9 mouse cellular contexts compared by ENCODE assay signal in the genomic region with DNA sequence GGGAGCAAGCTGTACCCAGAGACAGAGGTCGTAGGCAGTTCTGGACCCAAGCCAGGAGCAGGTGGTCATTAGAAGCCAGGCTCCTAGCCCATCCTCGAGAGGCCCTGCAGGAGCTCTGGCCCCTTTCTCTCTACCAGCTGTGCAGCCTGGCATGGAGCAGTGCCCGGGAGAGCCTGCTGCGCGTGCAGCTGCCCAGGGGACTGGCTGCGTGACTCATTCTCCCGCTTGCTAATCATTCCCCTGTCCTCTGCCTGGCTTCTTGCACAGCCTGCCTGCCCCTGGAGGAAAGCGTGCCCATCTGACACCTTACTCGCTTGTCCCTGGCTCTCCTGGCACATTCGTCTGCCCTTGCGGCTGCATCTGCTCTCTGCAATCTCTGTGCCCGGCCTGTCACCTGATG. TPM values are rescaled to one million over a fixed set of nuclear protein-coding genes. Genes with fewer than 3 reads are reported as not detected.
DNase-seq lines count a peak whose midpoint lies in the region; ATAC-seq and TF ChIP-seq lines count a peak whose summit lies in the region.
"Had no signal": no experiment of that assay in that cellular context is flagged by ENCODE, and none has a peak within 500 bp of the region (broad histone marks: within the 10 kb centered on the region; RNA-seq: fewer than 3 reads in every experiment).

No protein-coding gene starts in this region.

- H3K4me3 ChIP-seq in forebrain, embryonic 10.5 days = no peak overlapping the region
- H3K4me3 ChIP-seq in forebrain, embryonic 11.5 days (ENCODE audit: low read depth, low read length) = no peak overlapping the region
- no peak overlapping the region for H3K4me3 ChIP-seq in olfactory bulb, adult 2 months (ENCODE audit: insufficient read depth, low read depth, low read length)

- H3K27me3 ChIP-seq in forebrain, embryonic 10.5 days (ENCODE audit: poor library complexity, severe bottlenecking) = peaks cover 11% of the 10 kb centered on the region; the same call in 1 of the 2 replicates
- H3K27me3 ChIP-seq in forebrain, embryonic 11.5 days (ENCODE audit: control insufficient read depth, insufficient read depth, low read length) = no peaks in the 10 kb centered on the region

- no peaks in the 10 kb centered on the region for H3K9me3 ChIP-seq in forebrain, embryonic 10.5 days
- no peaks in the 10 kb centered on the region for H3K9me3 ChIP-seq in forebrain, embryonic 11.5 days (ENCODE audit: control insufficient read depth, low read length)

- H3K4me1 ChIP-seq in forebrain, embryonic 10.5 days = peaks cover 33% of the 10 kb centered on the region
- H3K4me1 ChIP-seq in forebrain, embryonic 11.5 days (replicated peaks; ENCODE audit: control insufficient read depth, insufficient read depth, low read length) = peaks cover 2% of the 10 kb centered on the region; the same call in 1 of the 2 replicates
- peaks cover 16% of the 10 kb centered on the region for H3K4me1 ChIP-seq in olfactory bulb, adult 2 months (ENCODE audit: control insufficient read depth, insufficient read depth, low read length)

- WGBS in forebrain, embryonic 10.5 days = 94% methylated on average over 12 of the region's 12 CpGs
- WGBS in forebrain, embryonic 11.5 days = 88% methylated on average over 12 of the region's 12 CpGs
- 22% methylated on average over 12 of the region's 12 CpGs for WGBS in olfactory bulb, adult 2 months

- no peak overlapping the region for H3K9ac ChIP-seq in forebrain, embryonic 11.5 days (ENCODE audit: low read length)

- H3K36me3 ChIP-seq in forebrain, embryonic 10.5 days (replicated peaks) = no peaks in the 10 kb centered on the region
- H3K36me3 ChIP-seq in forebrain, embryonic 11.5 days (ENCODE audit: control insufficient read depth, insufficient read depth, low read length) = no peaks in the 10 kb centered on the region

- intact Hi-C loops in gastrocnemius, postnatal 14 days (cut with DNase I; ENCODE audit: low total_unique reads) = no loop called here

- TF ChIP-seq POLR2A in olfactory bulb, adult 2 months (IDR thresholded peaks at IDR 0.05; ENCODE audit: insufficient read depth, low read depth, low read length) = no peak

- peak; percentile 13 for DNase-seq in forebrain, embryonic 10.5 days (ENCODE audit: extremely low spot score, low spot score)
- no peak for DNase-seq in forebrain, embryonic 11.5 days (ENCODE audit: low spot score)
- peak; percentile 43 for DNase-seq in right cerebral cortex, adult 18-20 months
- no peak for DNase-seq in right cerebral cortex, adult 2 months (ENCODE audit: low spot score in 2 of 2)
- DNase-seq in gastrocnemius, postnatal 14 days = peak; percentile 72
- no peak for DNase-seq in liver
- no peak for DNase-seq in ovary, postnatal 10 days (ENCODE audit: low spot score)

- peak overlapping the region; percentile 71 for H3K27ac ChIP-seq in forebrain, embryonic 10.5 days
- no peak overlapping the region for H3K27ac ChIP-seq in forebrain, embryonic 11.5 days (ENCODE audit: low read depth, low read length)
- peak overlapping the region; percentile 81 for H3K27ac ChIP-seq in olfactory bulb, adult 2 months (ENCODE audit: insufficient read depth, low read depth, low read length)

- ATAC-seq in forebrain, embryonic 11.5 days (replicated peaks; ENCODE audit: low FRiP score) = no peak

- TF ChIP-seq CTCF in olfactory bulb, adult 2 months (IDR thresholded peaks at IDR 0.05; ENCODE audit: insufficient read depth, low read depth, low read length) = no peak

- H3K4me2 ChIP-seq in forebrain, embryonic 11.5 days (ENCODE audit: low read depth, low read length, severe bottlenecking) = no peak overlapping the region

RNA-seq across cellular contexts. Expression of a gene that starts 40.2 kb away (rescaled TPM):
- 54.3 and 56.6 TPM in 2 replicates for polyA plus RNA-seq in forebrain, embryonic 10.5 days (2016; fragmentation: Nextera tagmentation; extraction: Ambion mirVana)
- 54.2 and 60.2 TPM in 2 replicates for polyA plus RNA-seq in forebrain, embryonic 11.5 days (2014; fragmentation: Nextera tagmentation; extraction: Ambion mirVana)
- total RNA-seq in gastrocnemius, postnatal 14 days (2021) = 1 to 10 TPM; 7.9 to 8.3 TPM
- not detected in 2 replicates for polyA plus RNA-seq in olfactory bulb, adult 2 months (2012; ENCODE audit: insufficient read depth, insufficient read length, low replicate concordance, missing spikeins)

RNA-seq across cellular contexts. Expression of a gene that starts 40.3 kb away (rescaled TPM):
- 0.16 and 0.34 TPM in 2 replicates for polyA plus RNA-seq in forebrain, embryonic 10.5 days (2016; fragmentation: Nextera tagmentation; extraction: Ambion mirVana)
- polyA plus RNA-seq in forebrain, embryonic 11.5 days (2014; fragmentation: Nextera tagmentation; extraction: Ambion mirVana) = not detected in 2 replicates
- under 1 TPM; 0.14 to 0.29 TPM for total RNA-seq in gastrocnemius, postnatal 14 days (2021)
- not detected in 2 replicates for polyA plus RNA-seq in olfactory bulb, adult 2 months (2012; ENCODE audit: insufficient read depth, insufficient read length, low replicate concordance, missing spikeins)
- polyA plus RNA-seq: intestine, embryonic 14.5 days had no signal

Comparison
In these comparisons a context has a peak if more than half of its experiments do, and no peak if none do; other contexts are left out.
1. DNase-seq: peak in forebrain, embryonic 10.5 days (single experiment), right cerebral cortex, adult 18-20 months (single experiment) and gastrocnemius, postnatal 14 days (single experiment); none in forebrain, embryonic 11.5 days (single experiment), right cerebral cortex, adult 2 months (0 of 2), liver (single experiment) and ovary, postnatal 10 days (single experiment).
2. RNA of a gene that starts 40.2 kb away (polyA plus RNA-seq): 54.3 to 56.6 TPM in forebrain, embryonic 10.5 days and 54.2 to 60.2 TPM in forebrain, embryonic 11.5 days; not detected in olfactory bulb, adult 2 months; every median in the first group is over 10 times any median in the second.